In the genomic region with DNA sequence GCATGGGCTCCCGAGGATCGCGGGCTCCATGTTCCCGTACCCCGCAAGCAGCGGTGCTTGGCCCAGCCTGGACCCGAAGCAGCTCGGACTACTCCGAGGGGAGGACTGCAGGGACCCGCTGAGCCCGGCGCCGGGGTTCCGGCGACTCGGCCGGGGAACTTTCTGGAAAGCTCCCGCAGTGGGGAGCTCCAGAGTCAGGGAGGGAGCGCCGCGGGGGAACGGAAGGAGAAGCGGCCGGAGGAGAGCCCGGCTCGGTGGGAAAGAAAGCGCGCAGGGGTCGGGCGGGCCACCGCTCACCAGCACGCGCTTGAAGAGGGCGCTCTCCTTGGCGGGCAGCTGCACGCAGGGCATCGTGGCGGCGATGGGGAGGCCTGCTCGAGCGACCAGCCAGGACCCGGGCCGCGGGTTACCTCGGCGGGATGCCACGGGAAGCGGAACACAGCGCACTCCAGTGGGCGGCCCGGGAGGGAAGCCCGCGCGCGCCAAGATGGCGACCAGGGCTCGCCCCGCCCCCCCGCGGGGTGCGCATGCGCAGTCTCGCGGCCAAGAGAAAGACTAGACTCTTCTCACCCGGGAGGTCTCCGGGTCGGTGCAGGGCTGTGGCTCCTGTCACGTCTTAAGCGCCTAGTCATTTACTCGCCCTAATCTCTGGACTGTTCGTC, we compare ENCODE assay signal across 1 mouse cellular context.
TF ChIP-seq lines count a peak whose summit lies in the region.

TSS of gene Naa16 (minus strand) at position 514 of the 662 bp plus-strand sequence.

TF ChIP-seq in CH12.LX, 34 proteins besides CTCF, POLR2A, EP300 and RAD21 (continued from another document):
- TF ChIP-seq IRF4 (IDR thresholded peaks at IDR 0.05; ENCODE audit: low read depth, low read length) (no peak; the same call in none of the 2 replicates), ZNF384 (IDR thresholded peaks at IDR 0.05; ENCODE audit: low read depth, low read length) (no peak), MEF2A (IDR thresholded peaks at IDR 0.05; ENCODE audit: borderline replicate concordance, low read depth, low read length) (peak; percentile 54), MXI1 (IDR thresholded peaks at IDR 0.05; ENCODE audit: low read depth, low read length) (peak; percentile 49; the same call in 1 of the 2 replicates), SIN3A (IDR thresholded peaks at IDR 0.05; ENCODE audit: low read length) (no peak), USF2 (conservative IDR thresholded peaks at IDR 0.05; ENCODE audit: low read depth, low read length) (no peak), TCF12 (IDR thresholded peaks at IDR 0.05; ENCODE audit: low read depth, low read length) (peak; percentile 85), MAX (IDR thresholded peaks at IDR 0.05; ENCODE audit: low read length) (peak; percentile 25; the same call in 1 of the 2 replicates), SMC3 (IDR thresholded peaks at IDR 0.05; ENCODE audit: low read depth, low read length) (no peak), ZC3H11A (IDR thresholded peaks at IDR 0.05; ENCODE audit: low read depth, low read length) (no peak), NRF1 (IDR thresholded peaks at IDR 0.05; ENCODE audit: low read depth, low read length) (peak; percentile 98), ZMIZ1 (IDR thresholded peaks at IDR 0.05; ENCODE audit: low read depth, low read length) (peak; percentile 74; the same call in 1 of the 2 replicates), CHD1 (IDR thresholded peaks at IDR 0.05; ENCODE audit: low read depth, low read length) (no peak), E2F4 (IDR thresholded peaks at IDR 0.05; ENCODE audit: insufficient replicate concordance, low read depth, low read length) (no peak), MYC (IDR thresholded peaks at IDR 0.05; ENCODE audit: low read depth, low read length) (no peak)
TF ChIP-seq in CH12.LX: peak in this region for 13.
